Mouse (Mus musculus): ENCODE measurements at regions not wholly inside any gene's neighbourhood (a gene's known extent, or its start where the extent isn't known, plus 50 kb on each side); places are given as distances from the start of the nearest gene placed in this dataset.

GRCm38 (mm10) chr13:52185574-52185973 is 339.1 kb downstream of the Gadd45g start:
- Histone ChIP-seq H3K36me3 (no peaks in the 10 kb centered on the region), H3K4me1 (peaks cover 15% of the 10 kb centered on the region), H3K27ac (no peak overlapping the region), H3K4me3 (no peak overlapping the region), H3K4me2 (replicated peaks) (no peak overlapping the region), H3K9me3 (replicated peaks) (no peaks in the 10 kb centered on the region), H3K9ac (no peak overlapping the region), H3K27me3 (peaks cover 7% of the 10 kb centered on the region; the same call in 1 of the 2 replicates)
- WGBS: 80% methylated on average over 1 of the region's 1 CpGs
- no peak for ATAC-seq (ENCODE audit: low FRiP score)

DNA sequence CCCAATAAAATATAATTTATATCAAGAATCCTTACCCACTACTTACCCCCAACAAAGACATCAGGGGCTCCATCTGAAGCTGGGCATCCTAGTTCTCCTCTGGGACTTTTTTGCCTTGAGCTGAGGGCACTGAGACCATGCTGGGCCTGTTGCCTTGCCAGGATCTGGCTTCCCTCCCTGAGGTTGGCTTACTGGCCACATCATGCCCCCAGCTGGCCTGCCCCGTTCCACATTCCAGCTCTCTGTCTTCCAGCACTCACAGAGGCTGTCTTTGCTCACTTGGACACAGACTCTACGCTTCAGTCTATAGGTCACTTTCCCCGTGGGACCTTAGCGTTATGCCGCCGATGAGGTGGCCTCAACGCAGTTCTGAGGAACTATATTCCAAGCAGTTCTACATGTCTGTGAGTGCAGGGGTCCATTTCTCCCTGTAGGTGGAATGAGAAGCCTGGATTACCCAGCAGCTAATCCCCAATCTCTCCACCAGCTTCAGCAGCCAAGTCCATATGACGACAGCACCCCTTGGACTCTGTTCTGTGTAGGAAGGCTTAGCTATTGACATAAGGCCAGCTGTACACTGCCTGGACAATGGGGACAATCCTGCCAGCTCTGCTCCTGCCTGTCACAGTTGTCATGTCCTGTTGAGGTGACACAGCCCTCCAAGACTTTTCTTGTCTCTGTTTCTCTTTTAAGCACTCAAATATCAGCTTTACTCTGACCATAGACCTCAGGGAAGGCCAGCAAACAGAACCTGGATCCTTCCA is 341.5 kb downstream of the Gadd45g start:
- Histone ChIP-seq H3K9ac (no peak overlapping the region), H3K9me3 (replicated peaks) (no peaks in the 10 kb centered on the region), H3K4me1 (peaks cover 15% of the 10 kb centered on the region), H3K4me3 (no peak overlapping the region), H3K36me3 (no peaks in the 10 kb centered on the region), H3K27me3 (peaks cover 18% of the 10 kb centered on the region; the same call in 1 of the 2 replicates), H3K4me2 (replicated peaks) (no peak overlapping the region), H3K27ac (no peak overlapping the region)
- WGBS: 85% methylated on average over 8 of the region's 8 CpGs
- 0 out of 2 replicates have a peak, but pooled peaks have one; percentile 19 for ATAC-seq (ENCODE audit: low FRiP score)

GRCm38 (mm10) chr13:52188605-52189003 is 342.1 kb downstream of the Gadd45g start:
- Histone ChIP-seq H3K27me3 (peaks cover 21% of the 10 kb centered on the region), H3K4me1 (peaks cover 18% of the 10 kb centered on the region), H3K9me3 (replicated peaks) (no peaks in the 10 kb centered on the region), H3K9ac (no peak overlapping the region), H3K36me3 (no peaks in the 10 kb centered on the region), H3K4me2 (replicated peaks) (no peak overlapping the region), H3K4me3 (no peak overlapping the region), H3K27ac (no peak overlapping the region)
- ATAC-seq (ENCODE audit: low FRiP score): peak; percentile 78; the same call in 1 of the 2 replicates
- WGBS: 51% methylated on average over 2 of the region's 2 CpGs

GRCm38 (mm10) chr13:52189382-52189923 is 341.6 kb downstream of the Diras2 start:
- Histone ChIP-seq H3K27ac (no peak overlapping the region), H3K4me1 (peaks cover 25% of the 10 kb centered on the region), H3K36me3 (no peaks in the 10 kb centered on the region), H3K4me2 (replicated peaks) (no peak overlapping the region), H3K9me3 (replicated peaks) (no peaks in the 10 kb centered on the region), H3K27me3 (peaks cover 21% of the 10 kb centered on the region), H3K4me3 (no peak overlapping the region), H3K9ac (no peak overlapping the region)
- WGBS: 76% methylated on average over 10 of the region's 10 CpGs
- ATAC-seq (ENCODE audit: low FRiP score): no peak

GRCm38 (mm10) chr13:52190256-52190655 is 340.8 kb downstream of the Diras2 start:
- no peak overlapping the region for H3K27ac ChIP-seq
- no peaks in the 10 kb centered on the region for H3K36me3 ChIP-seq
- peaks cover 21% of the 10 kb centered on the region for H3K27me3 ChIP-seq
- H3K4me3 ChIP-seq: no peak overlapping the region
- H3K4me2 ChIP-seq (replicated peaks): no peak overlapping the region
- H3K9me3 ChIP-seq (replicated peaks): no peaks in the 10 kb centered on the region
- WGBS: 78% methylated on average over 9 of the region's 9 CpGs
- peaks cover 32% of the 10 kb centered on the region for H3K4me1 ChIP-seq
- no peak for ATAC-seq (ENCODE audit: low FRiP score)
- no peak overlapping the region for H3K9ac ChIP-seq

DNA sequence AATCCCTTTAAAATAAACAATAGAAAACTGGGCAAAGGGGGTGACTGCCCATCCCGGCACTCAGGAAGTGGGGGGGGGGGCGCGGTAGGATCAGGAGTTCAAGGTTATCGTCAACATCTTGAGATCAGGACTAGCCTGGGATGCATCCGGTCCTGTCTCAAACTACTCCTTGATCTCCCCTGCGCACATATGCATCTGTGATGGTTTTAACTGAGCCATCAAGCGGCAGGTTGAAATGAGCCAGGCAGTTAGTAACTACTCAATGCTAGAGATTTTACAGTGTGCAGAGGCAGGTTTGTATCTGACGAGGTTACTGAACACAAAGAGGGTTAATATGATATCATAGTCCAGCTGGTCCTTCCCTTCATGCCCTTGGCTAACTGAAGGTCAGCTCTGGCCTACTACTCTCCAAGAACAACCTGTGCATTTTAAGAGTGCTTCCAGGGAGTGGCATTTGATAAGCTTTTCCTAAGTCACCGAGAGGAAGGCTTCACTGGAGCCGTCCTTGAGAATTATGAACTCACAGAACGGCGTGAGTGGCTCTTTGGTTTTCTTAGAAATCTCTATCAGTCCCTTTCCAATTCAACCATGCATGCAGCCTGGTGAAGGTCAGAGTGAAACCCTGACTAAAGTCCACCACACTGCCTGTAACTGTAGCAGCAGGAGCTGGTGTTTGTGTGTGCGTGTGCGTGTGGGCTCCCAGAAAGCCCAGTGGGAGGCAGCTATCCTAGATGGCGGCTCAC is 340.1 kb downstream of the Diras2 start:
- H3K4me2 ChIP-seq (replicated peaks): no peak overlapping the region
- 85% methylated on average over 15 of the region's 15 CpGs for WGBS

DNA sequence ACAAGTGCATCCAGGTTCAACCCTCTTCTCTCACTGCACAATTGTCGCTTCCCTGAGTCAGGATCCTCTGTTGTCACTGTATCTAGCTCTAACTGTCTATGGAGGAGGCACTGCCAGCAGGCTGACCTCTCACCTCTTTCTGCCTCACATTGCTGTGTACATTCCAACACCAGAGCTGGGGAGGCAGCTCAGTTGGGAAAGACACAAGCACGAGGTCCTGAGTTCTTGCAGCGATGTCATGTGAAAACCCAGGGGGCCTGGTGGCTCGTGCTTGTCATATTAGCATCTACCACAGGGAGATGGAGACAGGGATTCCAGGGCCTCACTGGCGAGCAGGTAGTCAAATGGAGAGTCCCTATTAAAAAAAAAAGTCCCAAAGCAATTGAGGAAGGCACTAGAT is 334.2 kb downstream of the Diras2 start:
- Histone ChIP-seq H3K9ac (no peak overlapping the region), H3K4me2 (replicated peaks) (no peak overlapping the region), H3K27ac (no peak overlapping the region), H3K4me3 (no peak overlapping the region), H3K27me3 (peaks cover 22% of the 10 kb centered on the region), H3K36me3 (no peaks in the 10 kb centered on the region), H3K9me3 (replicated peaks) (no peaks in the 10 kb centered on the region), H3K4me1 (peaks cover 24% of the 10 kb centered on the region; the same call in 1 of the 2 replicates)
- 64% methylated on average over 5 of the region's 5 CpGs for WGBS
- ATAC-seq (ENCODE audit: low FRiP score): no peak

More for the DNA sequence above, 340.1 kb downstream of the Diras2 start:
- ATAC-seq (ENCODE audit: low FRiP score): no peak
- Histone ChIP-seq H3K27me3 (peaks cover 19% of the 10 kb centered on the region), H3K4me1 (peaks cover 33% of the 10 kb centered on the region), H3K36me3 (no peaks in the 10 kb centered on the region), H3K9me3 (replicated peaks) (no peaks in the 10 kb centered on the region), H3K9ac (no peak overlapping the region), H3K4me3 (no peak overlapping the region), H3K27ac (no peak overlapping the region)

- Histone ChIP-seq H3K4me2 (replicated peaks) (no peak overlapping the region), H3K9me3 (replicated peaks) (no peaks in the 10 kb centered on the region), H3K27ac (no peak overlapping the region), H3K4me1 (peaks cover 18% of the 10 kb centered on the region; the same call in 1 of the 2 replicates), H3K36me3 (no peaks in the 10 kb centered on the region), H3K4me3 (no peak overlapping the region), H3K9ac (no peak overlapping the region), H3K27me3 (peaks cover 15% of the 10 kb centered on the region)
- ATAC-seq (ENCODE audit: low FRiP score): no peak
- WGBS: 70% methylated on average over 7 of the region's 7 CpGs
These were observed 332.3 kb downstream of the Diras2 start for GRCm38 (mm10) chr13:52198649-52199348.

GRCm38 (mm10) chr13:52202372-52202771 is 328.7 kb downstream of the Diras2 start:
- H3K27me3 ChIP-seq: peaks cover 6% of the 10 kb centered on the region; the same call in 1 of the 2 replicates
- WGBS: 76% methylated on average over 1 of the region's 1 CpGs
- ATAC-seq (ENCODE audit: low FRiP score): no peak

DNA sequence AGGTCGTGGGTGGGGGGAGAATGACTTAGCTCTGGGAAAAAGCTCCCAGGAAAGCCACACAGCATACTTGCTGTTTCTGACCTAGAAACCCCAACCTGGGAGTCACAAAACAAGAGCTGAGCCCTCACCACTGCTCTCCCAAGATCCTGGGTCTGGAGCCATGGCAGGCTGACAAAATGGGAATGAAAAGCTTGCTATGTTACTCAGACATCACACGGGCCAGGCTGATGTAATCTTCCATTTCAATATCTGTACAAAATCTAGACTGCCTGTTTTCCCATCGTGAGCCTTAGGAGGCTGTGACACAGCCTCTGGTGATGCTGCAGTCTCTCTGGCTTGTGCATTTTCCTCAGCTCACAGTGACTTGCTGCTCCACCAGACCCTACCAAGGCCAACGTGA is 325.1 kb downstream of the Diras2 start:
- 78% methylated on average over 4 of the region's 4 CpGs for WGBS
- Histone ChIP-seq H3K27me3 (no peaks in the 10 kb centered on the region), H3K9ac (no peak overlapping the region), H3K9me3 (replicated peaks) (no peaks in the 10 kb centered on the region), H3K27ac (no peak overlapping the region), H3K4me1 (no peaks in the 10 kb centered on the region), H3K4me3 (no peak overlapping the region), H3K4me2 (replicated peaks) (no peak overlapping the region), H3K36me3 (no peaks in the 10 kb centered on the region)
- ATAC-seq (ENCODE audit: low FRiP score): no peak

More at GRCm38 (mm10) chr13:52202372-52202771, 328.7 kb downstream of the Diras2 start:
- Histone ChIP-seq H3K9me3 (replicated peaks) (no peaks in the 10 kb centered on the region), H3K4me1 (0 out of 2 replicates have a peak, but pooled peaks cover 6% of the 10 kb centered on the region), H3K4me2 (replicated peaks) (no peak overlapping the region), H3K9ac (no peak overlapping the region), H3K4me3 (no peak overlapping the region), H3K36me3 (no peaks in the 10 kb centered on the region), H3K27ac (no peak overlapping the region)

DNA sequence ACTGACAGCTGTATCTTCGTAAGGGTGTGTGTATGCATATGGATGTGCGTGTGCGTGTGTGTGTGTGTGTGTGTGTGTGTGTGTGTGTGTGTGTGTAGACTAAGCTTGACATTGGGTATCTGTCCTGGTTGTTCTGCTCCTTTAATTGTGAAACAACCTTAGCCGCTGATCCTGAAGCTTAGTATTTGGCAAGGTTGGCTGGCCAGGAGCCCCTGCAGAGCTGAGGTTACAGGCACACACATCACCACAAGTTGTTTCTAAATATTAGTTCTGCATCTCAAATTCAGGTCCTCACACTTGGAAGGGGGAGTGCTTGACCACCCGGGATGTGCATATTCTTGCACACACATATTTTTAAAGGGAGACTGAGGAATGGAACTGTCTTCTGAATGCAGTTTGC is 314.7 kb downstream of the Diras2 start:
- 0 out of 2 replicates have a peak, but pooled peaks cover 4% of the 10 kb centered on the region for H3K9me3 ChIP-seq (replicated peaks)
- H3K4me3 ChIP-seq: no peak overlapping the region
- no peak for ATAC-seq (ENCODE audit: low FRiP score)
- H3K36me3 ChIP-seq: no peaks in the 10 kb centered on the region
- no peak overlapping the region for H3K4me2 ChIP-seq (replicated peaks)
- no peak overlapping the region for H3K9ac ChIP-seq
- 84% methylated on average over 5 of the region's 5 CpGs for WGBS
- peaks cover 16% of the 10 kb centered on the region; the same call in 1 of the 2 replicates for H3K27me3 ChIP-seq
- no peaks in the 10 kb centered on the region for H3K4me1 ChIP-seq
- H3K27ac ChIP-seq: no peak overlapping the region

- no peak overlapping the region for H3K4me2 ChIP-seq (replicated peaks)
- no peak overlapping the region for H3K9ac ChIP-seq
- WGBS: 80% methylated on average over 5 of the region's 5 CpGs
- H3K36me3 ChIP-seq: no peaks in the 10 kb centered on the region
- ATAC-seq (ENCODE audit: low FRiP score): no peak
- no peaks in the 10 kb centered on the region for H3K4me1 ChIP-seq
- H3K9me3 ChIP-seq (replicated peaks): 0 out of 2 replicates have a peak, but pooled peaks cover 4% of the 10 kb centered on the region
- no peak overlapping the region for H3K4me3 ChIP-seq
- no peak overlapping the region for H3K27ac ChIP-seq
- peaks cover 23% of the 10 kb centered on the region; the same call in 1 of the 2 replicates for H3K27me3 ChIP-seq
These were observed 314.0 kb downstream of the Diras2 start for GRCm38 (mm10) chr13:52217066-52217465.

Data from hindbrain, embryonic 12.5 days (tissue).